Mouse (Mus musculus): Measurements from ENCODE around the gene Tmem199. TPM values are rescaled to one million over a fixed set of nuclear protein-coding genes. Genes with fewer than 3 reads are reported as not detected.

Gene Tmem199
- polyA plus RNA-seq, 1 experiment from 2014 or later: 61.2 TPM

GRCm38 (mm10) chr11:78461894-78462293 is 50.1 kb downstream of the Tmem199 start:
- Histone ChIP-seq H3K4me2 (replicated peaks; ENCODE audit: low read depth, low read length) (no peak overlapping the region), H3K27me3 (ENCODE audit: control insufficient read depth, insufficient read depth, low read length) (no peaks in the 10 kb centered on the region), H3K9ac (ENCODE audit: low read depth, low read length) (no peak overlapping the region), H3K9me3 (ENCODE audit: control insufficient read depth, low read length) (peaks cover 4% of the 10 kb centered on the region; the same call in 1 of the 2 replicates), H3K36me3 (ENCODE audit: control insufficient read depth, insufficient read depth, low read length) (no peaks in the 10 kb centered on the region), H3K4me3 (ENCODE audit: low read length) (no peak overlapping the region), H3K27ac (ENCODE audit: low read depth, low read length) (no peak overlapping the region), H3K4me1 (ENCODE audit: control insufficient read depth, insufficient read depth, low read length) (peaks cover 14% of the 10 kb centered on the region)
- WGBS: 77% methylated on average over 1 of the region's 1 CpGs
- ATAC-seq (ENCODE audit: low FRiP score, low TSS enrichment): no peak

GRCm38 (mm10) chr11:78458740-78459139 is 53.2 kb downstream of the Tmem199 start:
- 0 out of 2 replicates have a peak, but pooled peaks cover 3% of the 10 kb centered on the region for H3K4me1 ChIP-seq (ENCODE audit: control insufficient read depth, insufficient read depth, low read length)
- no peak for ATAC-seq (ENCODE audit: low FRiP score, low TSS enrichment)
- H3K4me2 ChIP-seq (replicated peaks; ENCODE audit: low read depth, low read length): no peak overlapping the region
- no peaks in the 10 kb centered on the region; the same call in 1 of the 2 replicates for H3K27me3 ChIP-seq (ENCODE audit: control insufficient read depth, insufficient read depth, low read length)
- H3K9me3 ChIP-seq (ENCODE audit: control insufficient read depth, low read length): peaks cover 4% of the 10 kb centered on the region; the same call in 1 of the 2 replicates
- whole genome bisulfite sequencing: 84% methylated on average over 17 of the region's 17 CpGs
- H3K27ac ChIP-seq (ENCODE audit: low read depth, low read length): no peak overlapping the region
- no peak overlapping the region for H3K4me3 ChIP-seq (ENCODE audit: low read length)
- H3K9ac ChIP-seq (ENCODE audit: low read depth, low read length): no peak overlapping the region
- no peaks in the 10 kb centered on the region for H3K36me3 ChIP-seq (ENCODE audit: control insufficient read depth, insufficient read depth, low read length)

Other genes starting within 250 kb of the Tmem199 start
- 0.10 and 0.47 TPM in 2 replicates for gene BC030499, start 221.3 kb downstream of the Tmem199 start, polyA plus RNA-seq (2014; fragmentation: Nextera tagmentation; extraction: Ambion mirVana)
- gene Spag5, start 210.6 kb downstream of the Tmem199 start, polyA plus RNA-seq (2014; fragmentation: Nextera tagmentation; extraction: Ambion mirVana): 35.7 and 50.9 TPM in 2 replicates
- 2.3 and 4.3 TPM in 2 replicates for gene Aldoc, start 189.2 kb downstream of the Tmem199 start, polyA plus RNA-seq (2014; fragmentation: Nextera tagmentation; extraction: Ambion mirVana)
- 48.9 and 76.0 TPM in 2 replicates for gene Pigs, start 183.8 kb downstream of the Tmem199 start, polyA plus RNA-seq (2014; fragmentation: Nextera tagmentation; extraction: Ambion mirVana)
- 49.6 and 57.1 TPM in 2 replicates for gene Unc119, start 168.7 kb downstream of the Tmem199 start, polyA plus RNA-seq (2014; fragmentation: Nextera tagmentation; extraction: Ambion mirVana)
- 0.11 TPM in 1 of 2 replicates, not detected in the other for gene Foxn1, start 125.6 kb downstream of the Tmem199 start, polyA plus RNA-seq (2014; fragmentation: Nextera tagmentation; extraction: Ambion mirVana)
- gene Slc13a2, start 90.0 kb downstream of the Tmem199 start, polyA plus RNA-seq (2014; fragmentation: Nextera tagmentation; extraction: Ambion mirVana): 0.07 and 0.45 TPM in 2 replicates
- gene Slc46a1, start 46.5 kb downstream of the Tmem199 start, polyA plus RNA-seq (2014; fragmentation: Nextera tagmentation; extraction: Ambion mirVana): 13.1 and 18.5 TPM in 2 replicates
- 1.4 and 1.7 TPM in 2 replicates for gene Sarm1, start 14.4 kb downstream of the Tmem199 start, polyA plus RNA-seq (2014; fragmentation: Nextera tagmentation; extraction: Ambion mirVana)
- 0.73 and 0.84 TPM in 2 replicates for gene Vtn, start 13.1 kb downstream of the Tmem199 start, polyA plus RNA-seq (2014; fragmentation: Nextera tagmentation; extraction: Ambion mirVana)
- gene Sebox, start 8.7 kb downstream of the Tmem199 start, polyA plus RNA-seq (2014; fragmentation: Nextera tagmentation; extraction: Ambion mirVana): not detected in 2 replicates
- gene Poldip2, start within 50 bp of the Tmem199 start, polyA plus RNA-seq (2014; fragmentation: Nextera tagmentation; extraction: Ambion mirVana): 122 and 161 TPM in 2 replicates
- gene Tnfaip1, start 24.2 kb upstream of the Tmem199 start, polyA plus RNA-seq (2014; fragmentation: Nextera tagmentation; extraction: Ambion mirVana): 77.1 and 88.9 TPM in 2 replicates
- gene Ift20, start 24.2 kb upstream of the Tmem199 start, polyA plus RNA-seq (2014; fragmentation: Nextera tagmentation; extraction: Ambion mirVana): 125 and 126 TPM in 2 replicates
- 91.1 and 103 TPM in 2 replicates for gene Tmem97, start 38.6 kb upstream of the Tmem199 start, polyA plus RNA-seq (2014; fragmentation: Nextera tagmentation; extraction: Ambion mirVana)
- gene Nlk, start 185.2 kb upstream of the Tmem199 start, polyA plus RNA-seq (2014; fragmentation: Nextera tagmentation; extraction: Ambion mirVana): 18.3 and 23.3 TPM in 2 replicates
- gene Ccnq, start 239.6 kb upstream of the Tmem199 start, polyA plus RNA-seq (2014; fragmentation: Nextera tagmentation; extraction: Ambion mirVana): 47.8 and 50.8 TPM in 2 replicates